Mouse (Mus musculus): ENCODE measurements around the gene Obscn.

GRCm38 (mm10) chr11:58959186-58959825 is 176.9 kb downstream of the Obscn start:
- TF ChIP-seq CTCF (IDR thresholded peaks at IDR 0.05): no peak
- TF ChIP-seq EP300 (IDR thresholded peaks at IDR 0.05; ENCODE audit: insufficient read depth, low read depth, low read length): no peak
- no peak for TF ChIP-seq POLR2A (IDR thresholded peaks at IDR 0.05; ENCODE audit: insufficient read depth, low read depth, low read length)

All from heart, adult 2 months (tissue).